Mouse (Mus musculus): ENCODE results near the gene Pitpnm1.
"Not testable (repeated sequence)": the region's sequence is repeated elsewhere in the genome, so short reads cannot be mapped to it uniquely, and the experiment has no call there.

DNA sequence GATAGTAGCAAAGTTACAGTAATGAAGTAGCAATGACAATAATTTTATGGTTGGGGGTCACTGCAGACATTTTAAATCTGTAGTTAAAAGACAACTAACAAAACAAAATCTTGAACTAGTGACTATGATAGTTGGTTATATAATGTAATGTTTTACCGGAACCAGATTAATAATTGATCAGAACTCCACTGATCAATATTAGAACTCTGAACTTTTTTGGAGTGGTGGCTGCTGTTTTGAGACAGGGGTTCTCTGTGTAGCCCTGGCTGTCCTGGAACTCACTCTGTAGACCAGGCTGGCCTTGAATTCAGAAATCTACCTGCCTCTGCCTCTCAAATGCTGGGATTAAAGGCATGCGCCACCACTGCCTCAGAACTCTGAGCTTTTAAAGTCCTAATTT lies 31.6 kb upstream of the Pitpnm1 start:
- not testable (repeated sequence) for TF ChIP-seq POLR2A (IDR thresholded peaks at IDR 0.05; ENCODE audit: low read depth, low read length); CTCF (IDR thresholded peaks at IDR 0.05; ENCODE audit: borderline replicate concordance, insufficient read depth, low read length)
